Mouse (Mus musculus) ES-CJ7 (cell line): Measurements from ENCODE around the gene Tmem256.

Experiments
- DNase-seq: peaks from one replicate; pipeline ENCODE4 v3.0.0; 2011; ENCODE audit warnings: low read depth, low spot score

Gene Tmem256

DNA sequence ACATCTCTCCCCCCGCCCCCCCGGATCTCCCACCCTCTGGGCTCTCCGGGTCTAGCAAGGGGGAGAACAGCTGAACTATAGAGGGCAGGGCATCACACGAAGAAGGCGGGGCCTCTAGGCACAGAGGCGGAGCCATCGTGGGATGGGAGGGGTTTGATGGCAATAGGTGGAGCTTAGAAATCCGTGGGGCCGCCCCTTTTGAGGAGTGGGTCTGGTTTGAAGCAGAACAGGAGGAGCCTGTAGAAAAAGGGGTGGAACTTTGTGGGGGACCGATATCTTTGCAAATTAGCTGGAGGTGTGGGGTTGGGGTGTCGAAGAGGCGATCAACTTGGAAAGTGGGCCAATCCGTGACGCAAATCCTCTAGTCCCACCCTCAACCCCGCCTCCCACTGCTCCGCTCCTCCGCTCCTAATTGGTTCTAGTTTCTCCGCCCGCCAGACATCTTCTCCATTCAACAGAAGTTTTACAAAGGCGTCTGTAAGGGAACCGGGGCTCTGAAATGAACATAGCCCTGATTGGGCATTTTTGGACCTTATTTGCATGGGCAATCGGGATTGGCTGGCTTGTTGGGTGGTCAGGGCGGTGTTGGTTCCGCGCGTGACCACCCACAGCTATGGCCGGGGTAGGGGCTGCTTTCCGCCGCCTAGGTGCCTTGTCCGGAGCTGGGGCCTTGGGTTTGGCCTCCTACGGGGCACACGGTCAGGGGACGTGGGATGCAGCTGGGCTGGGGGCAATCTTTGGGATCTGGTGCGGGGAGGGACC, at the start of gene Tmem256:
Gene Tmem256 (plus strand): TSS at position 563 of the 762 bp plus-strand sequence.
- peak; percentile 100 for DNase-seq

DNA sequence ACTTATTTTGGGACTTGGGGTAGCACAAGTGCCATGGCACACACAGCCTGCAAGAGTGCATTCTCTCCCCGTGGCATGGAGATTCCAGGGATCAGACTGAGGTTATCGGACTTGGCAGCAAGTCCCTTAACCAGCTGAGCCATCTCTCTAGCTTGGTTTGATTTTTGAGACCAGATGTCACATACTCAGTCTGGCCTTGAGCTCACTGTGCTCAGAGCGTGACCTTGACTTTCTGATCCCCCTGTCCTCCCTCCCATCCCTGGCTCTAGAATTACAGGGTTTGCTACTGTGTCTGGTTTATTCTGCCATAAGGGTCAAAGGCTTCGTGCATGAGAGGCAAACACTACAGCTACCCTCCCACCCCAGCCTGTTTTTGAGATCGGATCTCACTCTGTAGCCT, 48.9 kb upstream of the Tmem256 start:
- DNase-seq: peak; percentile 41

DNA sequence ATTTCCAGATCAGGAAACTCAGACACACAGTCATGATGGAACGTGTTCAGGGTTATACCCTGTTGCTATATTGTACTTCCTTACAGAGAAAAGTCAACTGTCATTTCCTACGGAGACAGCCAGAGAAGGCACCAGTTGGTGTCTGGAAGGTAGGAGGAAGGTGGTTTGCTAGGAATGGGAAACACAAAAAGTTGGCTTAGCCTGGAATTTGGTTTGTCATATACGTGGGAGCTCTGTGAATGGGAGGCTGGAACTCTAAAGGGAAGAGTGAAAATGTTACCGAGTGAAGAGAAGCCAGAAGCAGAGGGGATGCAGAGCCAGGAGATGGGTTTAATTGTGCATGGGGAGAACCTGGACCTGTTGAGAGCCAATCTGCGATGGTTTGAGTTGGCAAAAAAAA, 46.9 kb upstream of the Tmem256 start:
- no peak for DNase-seq

DNA sequence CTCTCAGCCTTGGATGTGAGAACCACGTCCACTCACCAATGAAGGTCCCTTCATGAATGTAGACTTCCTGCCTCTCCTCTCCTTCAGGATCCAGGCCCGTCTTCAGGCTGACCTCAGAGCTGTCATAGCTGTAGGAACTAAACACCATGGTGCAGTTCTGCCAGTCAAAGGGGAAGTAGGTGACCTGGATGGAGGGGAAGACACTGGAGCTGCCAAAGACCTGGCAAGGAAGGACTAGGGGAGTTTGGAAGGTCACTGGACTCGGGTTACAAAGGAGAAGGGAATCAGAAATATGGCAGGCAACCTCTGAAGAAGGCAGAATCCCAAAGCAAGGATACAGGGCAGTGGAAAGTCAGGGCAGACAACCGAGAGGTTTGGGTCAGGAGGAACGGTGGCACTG, 44.9 kb upstream of the Tmem256 start:
- DNase-seq: no peak

DNA sequence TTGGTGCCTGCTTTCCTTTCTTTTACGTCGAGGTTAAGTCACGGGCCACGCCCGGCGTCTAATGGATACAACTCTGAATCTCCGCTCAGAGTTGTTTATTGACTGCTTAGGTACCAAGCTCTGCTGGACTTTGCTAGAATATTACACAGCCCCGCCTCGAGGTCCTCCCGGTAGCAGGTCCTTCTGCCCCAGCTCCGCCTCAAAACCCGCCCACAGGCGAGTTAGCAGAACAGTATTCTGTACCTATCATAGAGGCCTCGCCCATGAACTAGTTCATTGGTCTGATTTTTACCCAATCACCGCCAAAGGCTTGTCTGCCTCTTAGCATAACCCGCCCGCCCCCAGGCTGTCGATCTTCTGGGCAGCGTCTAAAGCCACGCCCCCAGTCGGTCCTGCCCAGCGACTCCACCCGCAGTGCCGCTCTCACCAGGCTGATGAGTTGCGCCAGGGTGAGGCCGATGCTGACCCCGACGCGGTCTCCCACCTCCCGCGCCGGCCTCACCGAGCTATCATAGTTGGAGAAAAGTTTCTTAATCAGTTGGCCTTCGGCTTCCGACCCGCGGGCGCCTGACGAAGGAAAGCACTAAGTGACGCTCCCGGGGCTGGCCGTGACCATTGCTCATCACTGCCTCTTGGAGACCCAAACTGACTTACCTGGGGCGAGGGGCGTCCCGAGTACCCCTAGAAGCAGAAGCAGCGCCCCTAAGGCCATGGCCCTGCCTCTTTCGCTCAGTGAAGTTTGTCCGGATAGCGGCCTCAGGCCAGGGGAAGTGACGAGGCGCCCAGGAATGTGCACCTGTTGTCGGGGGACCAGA, 42.9 kb upstream of the Tmem256 start, which contains the start of gene Chrnb1:
Gene Chrnb1 (minus strand): TSS at position 776 of the 815 bp plus-strand sequence.
- peak; percentile 98 for DNase-seq

DNA sequence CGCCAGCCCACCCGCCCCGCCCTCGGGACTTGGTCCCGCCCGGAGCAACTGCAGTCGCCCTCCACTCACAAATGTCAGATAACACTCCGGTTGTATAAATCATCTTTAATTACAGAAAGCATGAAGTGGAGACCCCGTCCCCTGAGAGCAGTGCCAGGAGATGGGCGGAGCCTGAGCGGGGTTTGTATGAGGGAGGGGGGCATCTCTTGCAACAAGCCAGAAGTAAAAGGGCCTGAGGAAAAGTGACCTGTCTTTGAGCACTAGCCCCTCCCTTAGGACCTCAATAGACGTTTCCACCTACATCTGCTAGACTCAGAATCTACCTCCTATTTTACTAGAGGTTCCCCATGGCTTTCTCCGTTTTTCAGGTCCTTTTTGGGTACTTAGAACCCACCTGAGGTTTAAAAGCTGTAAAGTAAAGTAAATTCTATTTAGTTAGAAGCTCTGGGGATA, 42.3 kb upstream of the Tmem256 start:
- DNase-seq: no peak

DNA sequence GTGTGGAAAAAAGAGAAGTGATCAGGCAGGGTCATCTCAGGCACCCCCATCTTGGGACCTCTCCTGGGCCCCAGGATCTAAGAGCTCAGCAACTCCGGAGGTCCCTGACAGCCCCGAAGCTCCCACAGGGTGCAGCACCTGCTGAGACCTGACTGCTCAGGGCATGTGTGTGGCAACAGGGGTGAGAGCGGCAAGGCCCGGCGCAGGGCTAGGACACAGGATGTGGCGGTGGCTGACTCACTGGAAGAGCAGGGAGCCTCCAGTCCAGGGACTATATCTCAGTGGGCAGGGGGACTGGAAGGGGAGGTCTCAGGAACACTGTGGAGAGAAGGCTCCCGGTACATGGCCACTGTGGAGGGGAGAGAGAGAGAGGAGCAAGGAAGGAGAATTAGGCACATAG, 40.4 kb upstream of the Tmem256 start:
- no peak for DNase-seq

DNA sequence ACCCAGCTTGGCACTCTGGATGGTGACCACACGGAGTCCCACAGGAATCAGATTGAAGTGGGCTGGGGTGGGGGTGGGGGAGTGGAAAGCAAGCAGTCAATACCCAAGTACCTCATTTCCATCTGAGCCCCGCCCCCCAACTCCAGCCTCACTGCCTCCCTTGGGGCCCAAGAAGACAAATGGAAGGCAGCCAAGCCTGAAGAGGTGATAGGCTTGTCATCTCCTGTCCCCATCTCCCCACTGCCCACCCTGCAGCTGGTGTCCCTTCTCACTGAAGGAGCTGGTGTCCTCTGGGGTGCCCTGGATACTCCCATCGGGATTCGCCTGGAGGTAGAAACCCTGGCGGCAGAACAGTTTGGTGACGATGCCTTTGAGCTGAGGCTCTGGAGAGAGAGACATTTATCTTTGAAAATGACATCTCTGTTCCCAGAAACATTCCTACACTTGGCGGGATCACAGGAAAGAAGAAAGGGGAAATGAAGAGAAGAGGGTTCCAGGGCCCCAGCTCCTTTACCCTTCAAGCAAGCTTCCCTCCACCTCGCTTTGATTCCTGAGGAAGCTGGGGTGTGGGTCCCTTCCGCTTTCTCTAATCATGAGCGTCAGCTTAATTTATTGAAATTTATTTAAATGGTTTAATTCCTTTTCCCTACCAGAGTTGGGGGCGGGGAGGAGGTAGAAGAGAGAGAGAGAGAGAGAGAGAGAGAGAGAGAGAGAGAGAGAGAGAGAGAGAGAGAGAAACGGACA, 38.7 kb upstream of the Tmem256 start:
- peak; percentile 62 for DNase-seq

DNA sequence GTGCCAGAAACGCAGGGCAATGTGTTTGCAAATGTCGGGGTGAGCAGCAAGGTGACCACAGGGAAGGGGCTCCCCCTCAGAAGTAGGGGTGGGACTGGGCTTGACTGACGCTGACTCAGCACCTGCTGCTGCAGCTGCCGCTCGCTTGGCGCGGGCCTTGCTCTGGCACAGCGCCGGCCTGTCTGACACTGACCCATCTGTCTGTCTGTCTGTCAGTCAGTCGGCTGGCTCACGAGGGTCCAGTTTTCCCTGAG, 38.2 kb upstream of the Tmem256 start:
- DNase-seq: no peak

DNA sequence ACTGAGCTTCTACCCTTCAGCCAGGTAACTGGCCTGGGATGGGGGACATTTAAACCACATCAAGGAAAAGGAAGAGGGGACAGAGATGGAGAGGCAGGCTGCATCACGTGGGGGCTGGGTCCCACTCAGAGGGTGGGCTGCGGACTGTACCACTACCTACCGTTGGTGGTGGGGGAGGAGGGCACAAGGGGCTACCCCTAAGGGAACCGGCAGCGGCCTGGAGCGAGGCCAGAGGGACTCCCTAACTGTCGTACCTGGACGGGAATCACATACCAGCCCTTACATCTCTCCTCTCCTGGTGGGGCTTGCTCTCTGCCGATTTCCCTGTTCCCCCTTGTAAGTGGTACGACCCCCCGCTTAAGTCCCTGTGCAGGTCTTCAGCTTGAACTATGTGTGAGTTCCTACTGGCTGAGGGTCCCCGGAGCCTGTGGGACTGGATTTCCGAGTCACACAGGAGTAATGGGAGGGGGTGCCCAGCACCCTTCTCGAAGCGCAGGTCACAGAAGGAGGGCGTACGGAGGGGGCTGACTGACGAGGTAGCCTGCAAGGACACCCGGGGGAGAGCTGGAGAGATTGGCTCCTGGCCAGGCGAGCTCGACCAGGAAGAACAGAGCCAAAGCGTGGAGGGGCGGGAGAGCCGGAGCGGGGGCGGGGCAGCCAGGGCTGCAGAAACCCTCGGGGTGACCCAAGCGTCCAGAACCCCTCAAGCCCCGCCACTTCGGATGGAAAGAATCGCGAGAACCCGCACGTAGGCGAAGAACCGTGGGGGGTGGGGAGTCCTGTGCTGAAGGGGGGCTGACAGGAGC, 37.7 kb upstream of the Tmem256 start:
- DNase-seq: peak; percentile 84

DNA sequence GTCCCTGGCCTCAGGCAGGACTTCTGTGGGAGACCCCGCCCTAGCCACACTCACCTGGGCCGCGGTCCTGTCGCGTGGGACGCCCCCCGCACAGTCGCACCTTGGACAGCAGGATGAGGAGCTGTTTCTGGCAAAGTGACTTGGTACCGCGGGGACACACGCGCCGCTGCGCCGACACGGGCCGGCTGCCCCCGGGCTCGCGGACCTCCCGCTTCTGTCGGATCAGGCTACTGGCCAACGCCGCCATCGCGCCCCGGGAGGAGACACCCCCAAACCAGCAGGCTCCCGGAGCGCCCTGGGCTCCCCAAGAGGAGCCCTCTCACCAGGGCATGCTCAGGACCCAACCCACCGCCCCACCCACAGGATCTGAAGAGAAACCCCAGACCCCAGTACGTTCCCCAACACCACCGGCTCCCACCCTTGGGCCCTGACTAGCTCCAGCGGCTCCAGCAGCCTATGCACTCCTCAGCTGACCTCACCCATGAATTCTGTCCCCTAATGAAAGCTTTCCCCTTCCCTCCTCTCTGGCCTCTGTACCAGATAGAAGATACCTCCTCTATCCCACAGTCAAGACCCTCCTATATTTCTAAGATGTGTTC, 36.8 kb upstream of the Tmem256 start, which contains the start of gene Fgf11:
Gene Fgf11 (minus strand): TSS at position 479 of the 599 bp plus-strand sequence.
- DNase-seq: no peak

DNA sequence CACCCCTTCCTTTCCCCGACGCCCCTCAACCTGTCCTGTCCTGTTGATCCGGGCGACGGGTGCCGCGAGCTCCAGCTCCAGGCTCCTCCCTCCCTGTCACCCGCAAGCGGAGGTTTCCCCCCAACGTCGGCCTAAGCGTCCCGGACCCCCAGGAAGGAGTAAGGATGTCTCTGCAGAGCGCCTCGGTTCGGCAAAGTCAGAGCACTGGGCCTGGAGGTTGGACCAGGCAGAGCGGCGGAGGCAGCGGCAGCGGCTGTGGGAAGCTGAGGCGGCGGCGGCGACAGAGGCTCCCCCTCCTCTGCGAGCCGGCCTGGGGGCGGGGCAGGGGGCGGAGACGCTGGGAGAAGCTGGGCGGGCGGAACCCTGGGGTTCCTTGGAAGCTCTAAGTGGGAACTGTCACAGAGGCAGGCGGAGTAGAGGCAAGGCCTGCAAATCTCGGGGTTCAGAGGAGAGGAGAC, 35.6 kb upstream of the Tmem256 start:
- DNase-seq: peak; percentile 71

DNA sequence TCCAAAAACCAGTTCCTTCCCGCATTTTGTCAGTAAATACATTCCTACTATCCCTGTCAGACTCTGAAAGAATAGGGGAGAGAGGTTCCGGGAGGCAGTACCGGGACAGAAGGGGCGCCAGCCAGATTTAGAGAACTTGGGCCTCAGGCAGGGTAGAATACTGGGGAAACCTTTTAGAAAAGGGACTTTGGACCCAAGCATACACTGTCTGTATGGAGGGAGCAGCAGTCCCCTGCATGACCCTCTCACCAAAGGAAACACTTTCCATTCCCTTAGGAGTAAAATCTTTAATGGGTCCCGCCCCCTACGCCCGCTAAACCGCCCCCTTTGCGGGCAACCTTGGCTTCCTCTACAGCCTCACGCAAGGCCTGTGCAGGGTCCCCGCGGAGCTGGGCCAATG, 35.0 kb upstream of the Tmem256 start:
- DNase-seq: no peak

DNA sequence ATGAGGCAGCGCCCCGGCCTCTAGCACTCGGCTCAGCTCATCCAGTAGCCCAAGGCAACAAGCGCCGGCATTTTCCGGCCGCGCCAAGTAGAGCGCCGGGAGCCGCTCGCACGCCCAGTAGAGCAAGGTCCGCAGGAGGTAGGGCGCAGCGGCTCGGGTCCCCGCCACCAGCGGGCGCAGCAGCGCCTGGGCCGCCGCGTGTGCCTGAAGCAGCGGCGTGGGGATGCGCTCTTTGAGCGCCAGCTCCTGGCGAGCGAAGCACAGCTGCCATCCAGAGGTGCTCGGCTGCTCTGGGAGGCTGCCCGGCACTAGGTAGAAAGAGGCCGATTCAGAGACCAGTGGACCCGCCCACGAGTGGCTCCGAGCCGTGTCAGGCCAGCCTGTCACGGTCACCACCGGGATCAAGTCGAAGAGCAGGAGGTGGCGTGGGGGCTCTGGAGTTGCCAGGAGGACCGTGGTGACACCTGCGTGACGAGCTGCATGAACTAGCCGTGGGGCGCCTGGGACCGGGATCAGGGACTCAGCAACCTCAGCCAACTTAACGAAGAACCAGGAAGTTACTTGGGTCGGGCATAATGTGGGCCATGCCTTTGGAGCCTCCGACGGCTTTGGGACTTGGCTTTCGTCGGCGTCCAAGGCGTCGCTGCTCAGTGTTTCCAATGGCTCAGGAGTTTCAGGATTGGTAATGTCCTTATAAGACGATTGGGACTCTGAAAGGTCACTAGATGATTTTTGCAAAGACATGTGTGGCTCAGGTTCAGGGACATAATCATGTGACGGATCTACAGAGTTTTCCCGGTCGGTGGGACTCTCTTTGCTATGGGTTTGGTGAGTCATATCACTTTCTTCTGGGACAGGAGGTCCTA, 34.3 kb upstream of the Tmem256 start:
- DNase-seq: peak; percentile 68

DNA sequence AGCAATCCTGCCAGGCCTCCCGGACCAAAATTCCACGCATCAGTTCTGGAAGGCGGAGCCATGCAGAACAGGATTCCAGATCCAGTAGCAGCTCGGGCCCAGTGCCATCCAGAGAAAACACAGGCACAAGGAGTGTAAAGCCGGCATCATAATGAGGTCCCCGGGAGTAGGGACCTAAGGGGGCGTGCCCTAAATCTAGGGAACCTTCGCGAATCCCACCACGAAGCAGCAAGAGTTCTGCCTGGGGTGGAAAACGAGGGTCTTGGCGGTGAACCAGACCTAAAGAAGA, 33.7 kb upstream of the Tmem256 start:
- no peak for DNase-seq

DNA sequence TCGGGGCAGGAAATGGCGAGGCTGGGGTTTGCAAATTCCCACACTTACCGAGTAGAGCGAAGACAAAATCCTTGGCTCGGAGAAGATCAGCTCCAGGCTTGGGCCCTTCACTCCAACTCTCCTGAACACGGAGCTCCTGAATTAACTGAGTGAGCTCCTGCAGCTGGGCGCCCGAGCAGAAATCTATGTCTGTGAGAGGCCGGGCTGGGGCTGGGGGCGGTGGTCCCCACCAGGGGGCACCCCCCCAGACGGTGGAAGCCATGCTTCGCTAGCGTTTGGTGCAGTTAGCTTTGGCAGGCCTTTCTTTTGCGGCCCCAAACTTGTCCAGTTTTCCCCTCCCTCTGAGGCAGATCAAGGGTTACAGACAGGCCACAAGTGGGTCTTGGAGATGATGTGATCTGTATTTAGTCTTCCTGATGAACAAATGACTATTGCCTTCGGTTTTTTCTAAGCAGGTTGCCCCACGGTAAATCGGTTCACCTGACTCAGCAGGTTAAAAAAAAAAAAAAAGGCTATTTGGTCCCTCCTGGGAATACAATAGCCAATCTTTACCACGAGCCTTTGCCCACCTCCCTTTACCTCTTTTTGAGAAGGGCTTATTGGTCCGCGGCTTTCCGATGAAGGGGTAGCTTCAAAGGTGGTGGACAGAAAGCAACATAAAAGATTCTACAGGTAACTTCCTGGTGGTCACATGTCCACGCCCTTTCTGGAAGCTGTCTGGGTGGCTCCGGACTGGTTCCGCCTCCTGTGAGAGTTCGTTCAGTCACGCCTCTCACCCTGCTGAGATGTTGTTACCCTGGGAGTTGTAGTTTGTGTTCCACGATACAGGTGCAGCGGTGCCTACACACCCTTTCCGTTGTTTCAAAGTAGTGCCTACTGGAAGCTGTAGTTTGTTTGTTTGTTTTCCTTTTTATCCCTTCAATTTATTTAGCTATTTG, 33.1 kb upstream of the Tmem256 start, which contains the start of gene Tmem102:
Gene Tmem102 (minus strand): TSS at position 653 of the 938 bp plus-strand sequence.
- peak; percentile 90 for DNase-seq

DNA sequence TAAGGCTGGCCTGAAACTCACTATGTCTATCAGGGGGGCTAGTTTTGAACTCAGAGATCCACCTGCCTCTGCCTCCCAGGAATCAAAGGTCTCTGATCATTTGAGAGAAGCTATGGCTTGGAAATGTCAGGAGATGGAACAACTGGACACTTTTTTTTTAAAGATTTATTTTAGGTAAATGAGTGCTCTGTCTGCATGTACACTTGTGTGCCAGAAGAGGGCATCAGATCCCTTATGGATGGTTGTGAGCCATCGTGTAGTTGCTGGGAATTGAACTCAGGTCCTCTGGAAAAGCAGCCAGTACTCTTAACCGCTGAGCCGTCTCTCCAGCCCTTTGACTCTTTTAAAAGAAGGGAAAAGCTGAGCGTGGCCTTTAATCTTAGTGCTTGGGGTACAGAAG, 31.9 kb upstream of the Tmem256 start:
- no peak for DNase-seq

DNA sequence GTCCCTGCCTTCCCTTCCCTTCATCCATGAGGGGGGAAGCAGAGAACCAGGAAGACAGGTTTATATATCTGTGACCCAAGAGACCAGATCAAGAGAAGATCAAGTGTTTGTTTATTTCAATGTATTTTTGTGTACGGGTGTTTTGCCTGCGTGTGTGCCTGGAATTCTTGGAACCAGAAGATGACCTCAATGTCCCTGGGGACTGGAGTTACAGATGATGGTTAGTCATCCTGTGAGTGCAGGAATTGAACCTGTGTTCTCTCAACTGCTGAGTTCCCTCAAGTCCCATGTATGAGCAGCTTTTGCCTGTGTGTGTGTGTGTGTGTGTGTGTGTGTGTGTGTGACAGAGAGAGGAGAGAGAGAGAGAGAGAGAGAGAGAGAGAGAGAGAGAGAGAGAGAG, 30.7 kb upstream of the Tmem256 start:
- no peak for DNase-seq

DNA sequence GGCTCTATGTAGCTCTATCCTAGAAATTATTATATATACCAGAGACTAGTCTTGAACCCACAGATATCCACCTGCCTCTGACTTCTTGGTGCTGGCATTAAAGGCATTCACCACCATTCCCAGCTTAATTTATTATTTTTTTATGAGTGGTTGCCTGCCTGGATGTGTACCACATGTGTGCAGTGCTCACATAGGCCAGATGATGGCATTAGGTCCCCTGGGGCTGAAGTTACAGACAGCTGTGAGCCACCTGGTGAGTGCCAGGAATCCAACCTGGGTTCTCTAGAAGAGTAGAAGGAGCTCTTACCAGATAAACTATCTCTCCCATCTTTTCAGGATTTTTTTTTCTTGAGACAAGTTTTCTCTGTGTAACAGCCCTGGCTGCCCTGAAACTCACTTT, 28.0 kb upstream of the Tmem256 start:
- no peak for DNase-seq
